Mouse (Mus musculus) induced T-regulatory cell, adult 2 months (primary cell): Measurements from ENCODE around the gene Snx33.

Experiments
- DNase-seq: peaks from one replicate; pipeline ENCODE4 v3.0.0-alpha.2; 2012; ENCODE audit warnings: low read depth

Snx33 gene

DNA sequence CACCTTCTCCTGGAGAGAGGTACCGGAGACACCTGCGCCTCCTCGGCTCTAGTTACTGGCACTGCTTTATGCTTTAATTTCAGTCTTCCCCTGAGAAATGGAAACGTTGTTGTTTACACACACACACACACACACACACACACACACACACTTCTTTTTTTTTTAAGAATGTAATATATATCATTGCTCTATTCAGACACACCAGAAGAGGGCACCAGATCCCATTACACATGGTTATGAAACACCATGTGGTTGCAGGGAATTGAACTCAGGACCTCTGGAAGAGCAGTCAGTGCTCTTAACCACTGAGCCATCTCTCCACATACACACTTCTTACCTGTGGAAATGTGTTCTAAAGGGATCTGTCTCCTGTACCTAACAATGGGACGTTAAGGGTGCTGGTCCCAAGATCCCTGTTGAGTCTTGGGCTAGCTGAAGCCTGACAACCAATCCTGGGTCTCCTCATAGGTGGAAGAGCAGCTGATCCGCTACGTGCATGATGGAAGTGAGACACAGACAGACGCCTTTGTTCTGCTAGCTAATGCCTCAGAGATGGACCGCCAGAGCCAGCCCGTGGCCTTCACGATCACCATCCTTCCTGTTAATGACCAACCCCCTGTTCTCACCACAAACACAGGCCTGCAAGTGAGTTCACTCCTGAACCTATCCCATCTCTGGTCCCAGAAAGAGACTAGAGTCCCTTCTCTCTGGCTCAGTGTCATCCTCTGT lies 37.5 kb downstream of the Snx33 start:
- peak; percentile 6 for DNase-seq

DNA sequence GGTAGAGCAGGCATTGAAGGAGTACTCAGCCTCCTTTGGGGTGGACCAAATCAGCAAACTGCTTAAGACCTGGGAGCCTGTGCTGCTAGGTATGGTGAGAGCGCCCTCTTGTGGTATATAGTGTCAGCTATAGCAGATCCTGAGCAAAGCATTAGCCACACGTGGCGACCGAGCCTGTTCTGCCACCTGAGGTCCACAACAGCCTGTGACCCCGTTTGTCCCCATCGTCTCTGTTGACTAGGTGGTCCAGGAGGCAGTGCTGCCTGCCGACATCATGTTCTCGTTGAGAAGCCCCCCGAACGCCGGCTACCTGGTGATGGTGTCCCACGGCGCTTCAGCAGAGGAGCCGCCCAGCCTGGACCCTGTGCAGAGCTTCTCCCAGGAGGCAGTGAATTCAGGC lies 38.4 kb downstream of the Snx33 start:
- peak; percentile 85 for DNase-seq

DNA sequence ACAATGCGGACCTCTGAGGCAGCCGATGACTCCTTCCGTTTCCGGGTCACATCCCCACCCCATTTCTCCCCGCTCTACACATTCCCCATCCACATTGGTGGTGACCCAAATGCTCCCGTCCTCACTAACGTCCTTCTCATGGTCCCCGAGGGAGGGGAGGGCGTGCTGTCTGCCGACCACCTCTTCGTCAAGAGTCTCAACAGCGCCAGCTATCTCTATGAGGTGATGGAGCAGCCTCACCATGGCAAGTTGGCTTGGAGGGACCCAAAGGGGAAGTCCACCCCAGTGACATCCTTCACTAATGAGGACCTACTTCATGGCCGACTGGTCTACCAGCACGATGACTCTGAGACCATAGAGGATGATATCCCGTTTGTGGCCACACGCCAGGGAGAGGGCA lies 40.6 kb downstream of the Snx33 start:
- DNase-seq: no peak

DNA sequence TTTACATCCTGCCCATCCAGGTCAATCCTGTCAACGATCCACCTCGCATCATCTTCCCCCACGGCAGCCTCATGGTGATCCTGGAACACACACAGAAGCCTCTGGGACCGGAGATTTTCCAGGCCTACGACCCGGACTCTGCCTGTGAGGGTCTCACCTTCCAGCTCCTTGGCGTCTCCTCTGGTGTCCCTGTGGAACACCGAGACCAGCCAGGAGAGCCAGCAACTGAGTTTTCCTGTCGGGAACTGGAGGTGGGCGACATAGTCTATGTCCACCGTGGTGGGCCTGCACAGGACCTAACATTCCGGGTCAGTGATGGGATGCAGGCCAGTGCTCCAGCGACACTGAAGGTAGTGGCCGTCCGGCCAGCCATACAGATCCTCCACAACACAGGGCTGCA lies 41.6 kb downstream of the Snx33 start:
- DNase-seq: no peak

DNA sequence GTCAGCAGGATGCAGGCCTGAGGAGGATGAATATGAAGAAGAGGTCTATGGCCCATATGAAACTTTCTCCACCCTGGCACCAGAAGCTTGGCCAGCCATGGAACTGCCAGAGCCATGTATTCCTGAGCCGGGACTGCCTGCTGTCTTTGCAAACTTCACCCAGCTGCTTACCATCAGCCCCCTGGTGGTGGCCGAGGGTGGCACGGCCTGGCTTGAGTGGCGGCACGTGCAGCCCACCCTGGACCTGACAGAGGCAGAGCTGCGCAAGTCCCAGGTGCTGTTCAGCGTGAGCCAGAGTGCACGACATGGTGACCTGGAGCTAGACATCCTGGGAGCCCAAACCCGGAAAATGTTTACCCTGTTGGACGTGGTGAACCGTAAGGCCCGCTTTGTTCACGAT lies 42.1 kb downstream of the Snx33 start:
- DNase-seq: peak; percentile 16

DNA sequence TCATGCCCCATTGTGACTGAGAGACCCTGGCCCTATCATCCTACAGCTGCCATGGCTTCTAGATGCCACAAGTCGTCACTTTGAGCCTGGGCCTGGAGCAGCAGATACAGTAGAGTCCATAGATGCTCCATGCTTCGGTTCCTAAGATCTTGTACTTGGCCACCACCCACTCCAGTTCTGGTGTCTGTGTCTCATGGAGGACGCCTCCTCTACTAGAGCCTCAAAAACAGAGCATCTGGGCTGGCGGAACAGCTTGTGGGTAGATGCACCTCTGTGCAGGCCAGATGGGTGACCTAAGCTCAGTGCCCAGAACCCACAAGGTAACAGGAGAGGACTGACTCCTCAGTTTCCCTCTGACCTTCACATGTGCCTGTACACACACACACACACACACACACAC lies 43.8 kb downstream of the Snx33 start:
- DNase-seq: no peak

DNA sequence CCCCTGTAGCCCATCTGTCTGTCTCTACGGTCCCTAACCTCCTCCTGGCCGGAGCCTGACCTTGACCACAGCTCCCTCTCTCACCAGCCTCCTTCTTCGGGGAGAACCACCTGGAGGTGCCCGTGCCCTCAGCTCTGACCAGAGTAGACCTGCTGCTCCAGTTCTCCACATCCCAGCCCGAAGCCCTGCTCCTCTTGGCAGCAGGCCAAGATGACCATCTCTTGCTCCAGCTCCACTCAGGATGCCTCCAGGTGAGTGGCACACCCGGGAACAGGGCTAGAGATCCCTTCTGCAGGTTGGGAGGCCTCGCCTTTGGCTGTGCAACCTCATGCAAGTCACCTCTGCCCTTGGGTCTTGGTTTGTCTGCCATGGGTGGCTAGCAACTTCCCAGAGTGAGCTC lies 44.7 kb downstream of the Snx33 start:
- DNase-seq: no peak

DNA sequence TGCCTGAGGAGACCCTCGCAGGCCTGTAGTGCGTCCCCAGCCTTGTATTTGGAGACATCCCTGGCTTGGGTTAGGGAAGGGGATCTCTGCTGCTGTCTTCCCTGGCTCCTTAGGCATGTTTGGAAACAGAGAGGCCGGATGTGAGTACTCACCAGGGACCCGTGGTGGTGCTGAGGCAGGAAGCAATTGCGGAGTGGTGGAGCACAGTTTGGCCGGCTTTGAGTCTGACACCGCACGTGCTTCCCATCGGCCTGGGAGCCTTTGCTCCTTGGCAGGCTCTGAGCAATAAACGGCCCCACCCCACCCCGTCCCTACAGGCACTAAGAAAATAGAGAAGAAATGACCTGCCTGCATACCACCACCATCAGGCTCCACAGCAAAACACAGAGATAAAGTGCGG lies 45.4 kb downstream of the Snx33 start:
- no peak for DNase-seq

DNA sequence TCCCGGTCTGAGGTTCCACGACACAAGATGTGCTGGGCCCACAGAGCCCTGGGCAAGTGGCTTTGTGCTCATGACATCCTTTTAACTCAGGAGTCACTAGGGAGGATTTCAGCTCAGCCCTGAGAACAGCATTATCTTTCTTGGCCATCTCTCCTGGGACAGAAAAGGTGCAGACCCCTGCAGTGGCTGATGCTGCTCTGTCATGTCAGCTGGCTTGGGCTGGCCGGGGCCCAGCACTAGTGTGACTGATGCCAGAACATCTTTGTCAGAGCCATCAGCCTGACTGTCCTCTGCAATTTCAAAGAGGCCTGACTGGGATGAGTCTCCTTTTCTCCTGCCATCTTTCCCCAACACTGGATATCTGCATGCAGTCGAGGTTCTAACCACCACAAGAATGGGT lies 45.9 kb downstream of the Snx33 start:
- no peak for DNase-seq

DNA sequence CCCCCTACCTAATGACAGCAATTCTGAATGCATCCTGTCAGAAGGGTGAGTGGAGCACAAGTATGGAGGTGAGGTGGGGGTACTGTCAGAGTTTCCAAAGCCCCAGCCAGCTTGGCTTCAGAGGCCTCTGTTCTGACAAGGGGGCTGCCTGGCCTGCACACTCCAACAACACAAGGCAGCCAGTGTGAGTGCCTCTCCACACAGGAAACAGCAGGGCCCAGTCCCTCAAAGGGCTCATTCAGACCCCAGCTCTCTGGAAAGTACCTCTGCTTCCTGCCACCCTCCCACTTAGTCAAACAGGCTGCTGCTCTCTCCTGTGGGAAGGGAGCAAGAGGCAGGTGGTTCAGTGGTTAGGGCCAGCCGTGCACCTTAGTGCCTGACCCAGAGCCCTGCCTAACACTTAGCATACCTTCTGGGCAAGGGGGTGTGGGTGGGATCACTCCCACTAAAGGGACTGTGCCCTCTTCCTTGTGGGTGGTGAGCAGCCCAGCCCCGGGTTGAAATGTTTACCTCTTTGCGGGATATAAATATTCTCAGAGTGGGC lies 46.6 kb downstream of the Snx33 start:
- no peak for DNase-seq

DNA sequence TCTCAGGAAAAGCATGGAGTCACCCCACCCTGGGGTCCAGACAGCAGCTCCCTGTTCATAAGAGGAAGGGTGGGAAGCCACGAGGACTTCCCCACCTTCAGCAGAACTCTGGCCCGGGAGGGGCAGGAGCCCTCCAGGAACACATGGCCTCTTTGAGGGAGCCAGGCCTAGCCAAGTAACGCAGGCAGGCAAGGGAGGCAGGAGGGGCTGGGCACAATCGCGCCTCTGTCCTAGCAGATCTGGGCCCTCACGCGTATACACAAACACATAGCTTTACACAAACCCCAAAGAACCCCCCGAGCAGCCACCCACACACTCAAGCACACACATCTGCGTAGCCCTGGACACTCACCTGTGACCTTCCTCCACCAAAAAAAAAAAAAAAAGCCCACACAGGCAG lies 47.4 kb downstream of the Snx33 start:
- no peak for DNase-seq

DNA sequence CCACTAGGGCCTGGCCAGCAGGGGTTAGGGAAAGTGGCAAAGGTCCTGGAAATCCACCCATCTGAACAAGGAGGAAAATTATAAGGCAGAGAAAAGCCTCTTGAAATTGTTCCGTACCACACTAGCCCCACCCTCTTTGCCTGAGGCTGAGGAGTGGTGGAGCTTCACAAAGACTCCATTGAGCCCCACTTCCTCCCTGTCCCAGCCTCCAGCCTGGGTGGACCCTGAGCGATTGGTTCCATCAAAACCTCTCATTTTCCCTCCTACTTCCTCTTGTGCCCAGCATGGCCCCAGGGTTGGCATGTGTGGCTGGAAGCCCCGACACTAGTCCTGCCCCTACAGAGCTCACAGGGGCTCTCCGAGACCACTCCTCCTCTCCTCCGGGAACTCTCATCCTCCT lies 50.9 kb downstream of the Snx33 start:
- DNase-seq: no peak

DNA sequence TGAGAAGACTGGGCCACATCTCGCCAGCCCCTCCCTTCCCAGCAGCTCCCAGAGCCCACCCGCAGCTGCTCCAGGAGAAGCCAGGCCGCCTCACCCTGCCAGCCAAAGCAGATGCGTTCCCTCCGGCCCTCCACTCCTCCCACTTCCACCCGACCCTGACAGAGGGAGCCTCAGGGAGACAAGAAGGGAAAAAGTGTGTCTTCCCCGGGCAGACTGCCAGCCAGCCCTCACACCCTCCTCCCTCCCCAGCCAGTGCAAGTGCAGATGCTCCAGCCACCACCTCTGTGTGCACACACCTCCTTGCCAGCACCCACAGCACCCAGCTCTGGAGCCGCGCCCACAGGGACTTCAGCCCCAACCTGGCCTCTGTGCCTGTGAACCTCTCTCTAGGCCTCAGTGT lies 51.4 kb downstream of the Snx33 start:
- no peak for DNase-seq

DNA sequence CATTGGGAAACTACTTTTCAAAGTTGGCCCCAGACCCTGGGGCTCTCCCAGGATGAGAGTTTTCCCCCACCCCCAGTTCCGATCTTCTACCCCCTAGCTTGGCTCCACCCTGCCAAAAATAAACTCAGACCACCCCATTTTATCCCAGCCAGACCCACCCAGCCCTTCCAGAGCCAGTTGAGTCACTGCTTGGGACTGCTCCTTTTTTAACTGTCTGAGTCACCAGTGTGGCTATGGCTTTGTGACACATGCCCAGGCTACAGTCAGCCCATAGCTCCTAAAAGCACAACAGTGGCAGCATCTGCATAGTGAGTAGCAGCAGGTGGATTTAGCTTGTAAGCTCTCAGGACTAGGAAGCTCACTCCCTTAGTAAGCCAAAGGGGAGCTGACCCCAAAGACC lies 55.1 kb downstream of the Snx33 start:
- no peak for DNase-seq

DNA sequence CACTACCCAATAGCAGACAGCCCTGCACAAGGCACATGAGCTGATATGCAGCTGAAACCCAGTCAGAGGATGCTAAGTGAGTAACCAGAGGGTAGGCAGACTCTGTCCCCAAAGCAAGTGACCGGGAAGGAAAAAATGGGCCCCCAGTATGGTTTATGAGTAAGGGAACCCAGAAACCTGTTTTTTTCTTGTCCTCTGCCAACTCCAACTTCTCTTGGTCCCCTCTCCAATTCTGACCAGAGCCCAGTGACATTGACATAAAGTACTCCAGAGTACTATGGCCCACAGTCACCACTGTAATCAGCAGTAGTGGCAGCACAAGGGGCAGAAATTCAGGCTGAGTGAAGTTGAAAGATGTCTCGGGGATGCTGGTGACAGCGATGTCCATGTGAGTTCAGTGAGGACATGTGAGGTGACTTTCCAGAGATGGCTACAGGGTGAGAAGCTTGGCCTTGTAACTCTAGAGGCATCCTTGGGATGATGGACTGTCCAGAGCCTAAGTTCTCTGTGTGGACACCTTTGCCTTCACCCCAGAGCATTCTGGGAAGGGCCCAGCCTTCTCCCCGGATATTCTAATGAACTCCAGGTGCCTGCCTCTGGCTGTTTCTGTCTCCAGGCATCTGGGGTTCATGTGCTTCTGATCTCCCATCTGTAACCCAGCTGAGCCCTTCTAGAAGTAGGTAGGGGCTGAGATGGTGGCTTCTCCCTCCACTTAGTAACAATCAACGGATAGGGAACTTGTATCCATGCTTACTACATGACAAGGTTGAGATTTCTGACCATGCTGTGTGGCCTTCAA lies 55.9 kb downstream of the Snx33 start:
- no peak for DNase-seq

DNA sequence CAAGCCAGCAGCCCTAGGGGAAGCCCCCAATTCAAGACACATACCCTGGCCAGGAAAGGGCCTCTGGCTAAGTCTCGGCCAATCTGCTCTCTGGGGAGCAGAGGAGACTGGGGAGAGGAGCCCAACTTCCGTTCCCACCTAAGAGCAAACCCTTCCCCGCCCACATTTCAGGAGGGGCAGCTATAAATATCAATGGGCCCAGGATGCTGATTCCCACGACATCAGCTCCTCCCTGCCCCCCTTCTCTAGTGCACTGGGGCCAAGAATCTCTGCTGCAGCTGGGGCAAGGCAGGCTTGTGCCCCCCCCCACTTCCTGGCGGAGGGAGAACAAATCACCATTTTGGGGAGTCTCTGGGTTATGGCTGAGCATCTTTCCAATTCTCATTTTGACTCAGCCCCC lies 57.0 kb downstream of the Snx33 start:
- no peak for DNase-seq

DNA sequence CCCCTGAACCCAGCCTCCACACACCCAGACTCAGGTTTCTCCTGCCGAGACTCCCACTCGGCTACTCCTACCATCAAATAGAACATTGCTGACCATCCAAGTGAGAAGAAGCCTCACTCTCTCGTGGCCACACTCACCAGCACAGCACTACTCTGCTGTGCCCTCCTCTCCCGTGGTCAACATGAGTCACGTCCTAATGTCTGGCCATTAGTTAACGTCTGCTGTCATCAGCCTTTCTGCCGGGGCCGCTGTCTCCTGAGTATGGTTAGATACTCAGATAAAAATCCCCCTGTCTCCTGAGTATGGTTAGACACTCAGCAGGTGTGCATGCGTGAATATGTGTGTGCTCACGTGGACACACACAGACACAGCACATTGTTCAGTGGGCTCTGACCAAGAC lies 57.4 kb downstream of the Snx33 start:
- no peak for DNase-seq

DNA sequence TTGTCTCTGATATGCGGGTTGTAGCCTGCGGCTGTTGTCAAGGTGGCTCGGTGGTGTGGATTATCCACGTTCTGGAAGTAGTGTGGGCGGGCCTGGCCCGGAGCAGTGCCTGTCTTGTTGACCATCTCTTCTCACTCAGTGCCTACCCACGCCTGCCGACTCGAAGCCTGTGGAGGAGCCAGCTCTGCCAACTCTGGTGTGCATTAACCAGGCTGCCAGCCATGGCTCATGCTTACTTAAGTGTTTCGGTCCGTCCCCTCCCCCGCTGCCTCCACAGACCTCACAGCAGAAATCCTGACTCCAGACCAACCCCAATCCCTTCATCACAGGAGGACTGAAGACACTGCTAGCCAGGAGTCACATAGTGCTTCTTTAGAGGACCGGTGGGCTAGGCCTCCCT lies 58.6 kb downstream of the Snx33 start:
- no peak for DNase-seq

DNA sequence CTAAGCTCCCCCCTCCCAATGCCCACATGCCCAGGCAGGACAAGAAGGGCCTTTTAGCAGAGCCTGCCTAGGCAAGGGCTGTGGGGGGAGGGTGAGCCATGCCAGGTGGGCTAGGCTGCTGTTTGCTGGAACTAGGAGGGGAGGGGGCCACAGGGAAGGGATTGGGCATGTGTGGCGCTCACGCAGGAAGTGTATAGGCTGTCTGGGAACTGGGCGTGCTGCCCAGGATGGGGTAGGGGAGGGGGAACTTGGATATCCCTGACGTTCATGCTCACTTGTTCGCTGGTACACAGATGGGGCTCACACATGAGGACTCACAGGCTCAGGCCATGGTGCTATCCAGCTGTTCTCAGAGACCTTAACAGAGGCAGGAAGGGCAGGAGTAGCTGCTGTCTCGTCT lies 59.9 kb downstream of the Snx33 start:
- DNase-seq: no peak
